9 mouse cellular contexts compared by ENCODE assay signal in the genomic region with DNA sequence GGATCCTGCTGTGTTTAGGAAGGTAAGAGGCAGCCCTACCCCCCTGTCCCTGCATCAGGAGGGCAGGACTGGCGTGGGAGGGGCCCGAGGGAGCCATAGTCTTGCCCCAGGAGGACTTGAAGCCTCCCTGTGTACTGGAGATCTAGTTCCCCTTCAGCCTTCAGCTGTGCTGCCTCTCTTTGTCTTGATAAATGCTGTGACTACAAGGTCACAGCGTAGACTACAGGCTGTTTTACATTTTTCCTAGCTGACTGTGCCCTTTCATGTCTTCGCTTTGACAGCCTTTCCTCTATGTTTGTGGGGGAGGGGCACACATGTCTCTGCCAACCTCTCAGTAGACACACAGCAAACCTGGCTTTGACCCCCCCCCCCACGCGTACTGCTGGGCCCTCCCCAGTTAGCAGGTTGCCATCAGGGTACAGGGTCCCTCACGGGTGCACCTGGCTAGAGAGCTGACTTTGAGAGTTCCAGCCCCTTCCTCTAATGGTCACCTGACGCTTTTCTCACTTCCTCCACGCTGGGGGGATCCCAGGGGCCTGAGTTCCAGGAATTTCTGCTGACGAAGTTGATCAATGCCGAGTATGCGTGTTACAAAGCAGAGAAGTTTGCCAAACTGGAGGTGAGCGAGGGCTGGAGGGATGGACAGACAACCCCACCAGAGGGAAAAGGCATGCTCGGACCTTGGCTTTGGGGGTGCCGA. TPM values are rescaled to one million over a fixed set of nuclear protein-coding genes. Genes with fewer than 3 reads are reported as not detected.
DNase-seq lines count a peak whose midpoint lies in the region; ATAC-seq and TF ChIP-seq lines count a peak whose summit lies in the region.
"Had no signal": no experiment of that assay in that cellular context is flagged by ENCODE, and none has a peak within 500 bp of the region (broad histone marks: within the 10 kb centered on the region; RNA-seq: fewer than 3 reads in every experiment).

No protein-coding gene starts in this region.

- H3K9ac ChIP-seq in hindbrain, embryonic 11.5 days (ENCODE audit: low read depth, low read length) = peak overlapping the region; percentile 47

- H3K4me2 ChIP-seq in hindbrain, embryonic 11.5 days (replicated peaks; ENCODE audit: low read depth, low read length) = no peak overlapping the region; the same call in 1 of the 2 replicates

- H3K27ac ChIP-seq in heart, embryonic 10.5 days = peak overlapping the region; percentile 69
- peak overlapping the region; percentile 31 for H3K27ac ChIP-seq in hindbrain, embryonic 11.5 days (ENCODE audit: low read depth, low read length)
- H3K27ac ChIP-seq: macrophage had no signal

- DNase-seq in heart, embryonic 10.5 days (ENCODE audit: low spot score) = no peak
- DNase-seq in heart, adult 8-10 months (ENCODE audit: low spot score) = no peak
- peak; percentile 80 for DNase-seq in brain, embryonic 14.5 days (ENCODE audit: low read depth)
- DNase-seq in hindbrain, embryonic 11.5 days (ENCODE audit: low spot score) = peak; percentile 68
- peak; percentile 34 for DNase-seq in neural tube, embryonic 10.5 days (ENCODE audit: extremely low spot score, low spot score)
- no peak for DNase-seq in right cerebral cortex, adult 18-20 months
- DNase-seq in testis, postnatal 10 days (ENCODE audit: low spot score) = no peak
- no peak for DNase-seq in left cerebral cortex, postnatal 4 days

- no peaks in the 10 kb centered on the region for H3K36me3 ChIP-seq in heart, embryonic 10.5 days
- no peaks in the 10 kb centered on the region for H3K36me3 ChIP-seq in hindbrain, embryonic 11.5 days (ENCODE audit: control insufficient read depth, insufficient read depth, low read length)

- peaks cover 60% of the 10 kb centered on the region for H3K4me1 ChIP-seq in heart, embryonic 10.5 days
- H3K4me1 ChIP-seq in hindbrain, embryonic 11.5 days (replicated peaks; ENCODE audit: control insufficient read depth, insufficient read depth, low read length) = peaks cover 10% of the 10 kb centered on the region

- TF ChIP-seq CTCF in brain, embryonic 14.5 days (IDR thresholded peaks at IDR 0.05; ENCODE audit: borderline replicate concordance, extremely low read depth, insufficient read depth, insufficient read length) = no peak

- peak overlapping the region; percentile 29; the same call in 1 of the 2 replicates for H3K4me3 ChIP-seq in heart, embryonic 10.5 days
- no peak overlapping the region for H3K4me3 ChIP-seq in hindbrain, embryonic 11.5 days (ENCODE audit: low read depth, low read length)

- no peak for TF ChIP-seq POLR2A in brain, embryonic 14.5 days (IDR thresholded peaks at IDR 0.05; ENCODE audit: borderline replicate concordance, extremely low read depth, insufficient read depth, insufficient read length, poor library complexity, severe bottlenecking)

- intact Hi-C loops in left cerebral cortex, postnatal 4 days (cut with DNase I) = no loop called here

- H3K27me3 ChIP-seq in heart, embryonic 10.5 days (ENCODE audit: insufficient read depth, poor library complexity, severe bottlenecking) = peaks cover 95% of the 10 kb centered on the region
- H3K27me3 ChIP-seq in hindbrain, embryonic 11.5 days (ENCODE audit: control insufficient read depth, insufficient read depth, low read length) = peaks cover 2% of the 10 kb centered on the region; the same call in 1 of the 2 replicates

- H3K9me3 ChIP-seq in heart, embryonic 10.5 days = no peaks in the 10 kb centered on the region
- H3K9me3 ChIP-seq in hindbrain, embryonic 11.5 days (ENCODE audit: control insufficient read depth, low read length) = no peaks in the 10 kb centered on the region

- 25% methylated on average over 15 of the region's 15 CpGs for WGBS in heart, embryonic 10.5 days
- WGBS in hindbrain, embryonic 11.5 days = 27% methylated on average over 15 of the region's 15 CpGs

- peak; percentile 43; the same call in 1 of the 2 replicates for ATAC-seq in hindbrain, embryonic 11.5 days (ENCODE audit: low FRiP score)

RNA-seq across cellular contexts. Expression of gene Rap1gap, which starts 55.0 kb away (rescaled TPM):
- 6.7 and 8.0 TPM in 2 replicates for polyA plus RNA-seq in heart, embryonic 10.5 days (2016; fragmentation: Nextera tagmentation; extraction: Ambion mirVana)
- total RNA-seq in heart, adult 8-10 months (2022) = 10 to 100 TPM; 12.1 to 16.5 (median 14.5) TPM
- 83.0 and 109 TPM in 2 replicates for polyA plus RNA-seq in brain, embryonic 14.5 days (2012; rRNA removed)
- 8.5 and 9.1 TPM in 2 replicates for polyA plus RNA-seq in hindbrain, embryonic 11.5 days (2014; fragmentation: Nextera tagmentation; extraction: Ambion mirVana)
- 100 to 1,000 TPM; 147 to 164 TPM for total RNA-seq in left cerebral cortex, postnatal 4 days (2021)

Comparison
In these comparisons a context has a peak if more than half of its experiments do, and no peak if none do; other contexts are left out.
1. DNase-seq: peak in brain, embryonic 14.5 days (single experiment), hindbrain, embryonic 11.5 days (single experiment) and neural tube, embryonic 10.5 days (single experiment); none in heart, embryonic 10.5 days (single experiment), heart, adult 8-10 months (single experiment), right cerebral cortex, adult 18-20 months (single experiment), testis, postnatal 10 days (single experiment) and left cerebral cortex, postnatal 4 days (single experiment).